Mouse (Mus musculus): ENCODE results near the gene Abcc4. TPM values are rescaled to one million over a fixed set of nuclear protein-coding genes. Genes with fewer than 3 reads are reported as not detected.

The Abcc4 gene
- total and polyA plus RNA-seq, 2 experiments from 2014 or later: 2.0 to 4.1 TPM

DNA sequence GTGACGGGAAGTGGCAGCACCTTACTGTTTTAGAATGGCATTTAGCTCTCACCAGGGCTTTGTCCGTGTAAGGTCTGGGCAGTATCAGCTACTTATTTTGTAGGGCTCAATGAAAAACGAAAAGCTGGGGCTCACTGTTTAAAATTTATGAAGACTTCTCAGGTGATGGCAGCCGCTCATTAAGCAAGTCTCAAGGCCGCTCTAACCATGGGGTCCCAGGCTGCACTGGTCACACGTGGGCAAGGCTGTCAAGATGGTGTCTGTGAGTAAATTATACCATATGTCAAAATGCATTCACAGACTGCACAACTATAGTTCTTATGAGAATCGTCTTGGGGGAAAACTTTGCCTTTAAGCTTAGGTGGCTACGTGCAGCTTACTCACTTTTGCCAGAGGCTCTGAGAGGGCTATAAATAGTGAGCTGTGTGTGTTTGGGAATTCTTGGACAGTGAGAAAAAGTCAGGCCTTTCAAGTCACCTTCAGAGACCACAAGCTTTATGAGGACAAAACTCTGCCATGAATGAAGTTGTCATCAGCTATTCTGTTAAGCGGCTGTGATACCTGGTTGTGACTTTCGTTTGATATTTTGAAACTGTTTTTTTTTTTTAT is 13.7 kb upstream of the Abcc4 start:
- Histone ChIP-seq H3K4me3 (ENCODE audit: low read depth, low read length) (no peak overlapping the region), H3K9me3 (ENCODE audit: low read length) (no peaks in the 10 kb centered on the region), H3K4me2 (ENCODE audit: low read depth) (no peak overlapping the region), H3K36me3 (ENCODE audit: insufficient read depth) (no peaks in the 10 kb centered on the region), H3K27me3 (ENCODE audit: insufficient read depth, low read length) (no peaks in the 10 kb centered on the region), H3K4me1 (ENCODE audit: insufficient read depth) (no peaks in the 10 kb centered on the region), H3K27ac (ENCODE audit: low read depth, low read length) (no peak overlapping the region), H3K9ac (no peak overlapping the region)
- no peak for ATAC-seq
- DNase-seq: no peak
- WGBS: 60% methylated on average over 10 of the region's 10 CpGs
- TF ChIP-seq CTCF (IDR thresholded peaks at IDR 0.05; ENCODE audit: low read depth): no peak

DNA sequence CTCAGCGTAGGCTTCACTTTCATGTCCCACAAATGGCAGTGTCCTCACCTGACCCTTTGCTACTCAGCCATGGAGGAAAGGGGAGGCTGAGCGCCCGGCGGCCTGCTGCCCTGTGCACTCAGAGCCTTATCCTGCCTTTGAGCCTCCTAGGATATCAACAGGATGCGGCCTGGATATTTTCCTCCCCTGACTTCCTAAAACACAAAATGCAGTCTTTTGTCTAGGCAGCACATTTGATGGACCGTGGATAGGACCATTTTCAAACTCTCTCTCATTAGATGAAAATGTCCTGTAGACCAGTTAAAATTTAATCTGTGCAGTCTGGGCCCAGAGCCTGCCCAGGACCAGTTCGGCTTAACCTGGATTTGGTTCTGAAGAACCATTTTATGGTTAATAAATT is 12.6 kb upstream of the Abcc4 start:
- Histone ChIP-seq H3K4me2 (ENCODE audit: low read depth) (no peak overlapping the region), H3K4me1 (ENCODE audit: insufficient read depth) (peaks cover 5% of the 10 kb centered on the region; the same call in 1 of the 2 replicates), H3K27ac (ENCODE audit: low read depth, low read length) (no peak overlapping the region), H3K9me3 (ENCODE audit: low read length) (no peaks in the 10 kb centered on the region), H3K36me3 (ENCODE audit: insufficient read depth) (no peaks in the 10 kb centered on the region), H3K9ac (no peak overlapping the region), H3K27me3 (ENCODE audit: insufficient read depth, low read length) (no peaks in the 10 kb centered on the region; the same call in 1 of the 2 replicates), H3K4me3 (ENCODE audit: low read depth, low read length) (no peak overlapping the region)
- no peak for ATAC-seq
- no peak for TF ChIP-seq CTCF (IDR thresholded peaks at IDR 0.05; ENCODE audit: low read depth)
- 86% methylated on average over 7 of the region's 7 CpGs for WGBS
- DNase-seq: no peak

DNA sequence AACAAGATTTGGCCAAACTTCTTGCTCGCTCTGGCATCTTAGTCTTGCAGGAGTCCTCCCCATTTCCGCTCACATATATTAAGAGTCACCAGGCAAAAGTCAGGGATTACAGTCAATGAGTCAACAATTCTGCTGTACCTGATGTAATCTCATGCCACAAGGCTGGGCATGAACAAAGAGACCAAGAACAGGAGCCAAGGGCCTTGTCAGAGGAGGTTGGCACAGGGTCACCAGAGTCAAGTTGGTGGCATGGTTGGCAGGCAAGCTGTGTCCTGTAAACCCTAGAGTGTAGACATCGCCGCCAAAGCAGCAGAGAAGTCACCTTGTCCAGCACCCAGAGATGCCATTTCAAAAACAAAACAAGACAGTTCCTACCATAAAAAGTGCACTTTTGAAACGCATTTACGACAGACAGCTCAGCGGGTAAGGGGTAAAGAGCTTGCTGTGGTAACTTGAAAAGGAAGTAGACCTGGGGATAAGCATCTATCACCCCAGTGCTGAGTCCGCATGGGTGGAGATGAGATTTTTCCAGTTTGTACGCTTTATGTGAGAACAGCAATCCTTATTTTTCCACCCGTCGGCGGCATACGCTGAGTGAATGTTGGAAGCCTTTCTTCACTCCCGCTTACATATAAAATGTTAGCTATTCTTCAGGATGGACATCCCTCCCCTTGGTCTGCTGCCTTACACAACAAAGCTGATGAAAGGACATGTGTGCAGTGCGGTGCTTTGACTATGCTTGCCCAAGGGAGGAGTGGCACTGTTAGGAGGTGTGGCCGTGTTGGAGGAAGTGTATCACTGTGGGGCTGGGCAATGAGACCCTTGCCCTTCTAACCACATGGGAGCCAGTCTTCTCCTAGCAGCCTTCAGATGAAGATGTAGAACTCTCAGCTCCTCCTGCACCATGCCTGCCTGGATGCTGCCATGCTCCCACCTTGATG is 10.6 kb upstream of the Abcc4 start:
- Histone ChIP-seq H3K9ac (no peak overlapping the region), H3K4me2 (ENCODE audit: low read depth) (no peak overlapping the region), H3K4me1 (ENCODE audit: insufficient read depth) (peaks cover 10% of the 10 kb centered on the region; the same call in 1 of the 2 replicates), H3K36me3 (ENCODE audit: insufficient read depth) (no peaks in the 10 kb centered on the region), H3K27ac (ENCODE audit: low read depth, low read length) (no peak overlapping the region), H3K4me3 (ENCODE audit: low read depth, low read length) (no peak overlapping the region), H3K27me3 (ENCODE audit: insufficient read depth, low read length) (no peaks in the 10 kb centered on the region; the same call in 1 of the 2 replicates), H3K9me3 (ENCODE audit: low read length) (no peaks in the 10 kb centered on the region)
- ATAC-seq: no peak
- WGBS: 90% methylated on average over 16 of the region's 16 CpGs
- no peak for DNase-seq
- no peak for TF ChIP-seq CTCF (IDR thresholded peaks at IDR 0.05; ENCODE audit: low read depth)

DNA sequence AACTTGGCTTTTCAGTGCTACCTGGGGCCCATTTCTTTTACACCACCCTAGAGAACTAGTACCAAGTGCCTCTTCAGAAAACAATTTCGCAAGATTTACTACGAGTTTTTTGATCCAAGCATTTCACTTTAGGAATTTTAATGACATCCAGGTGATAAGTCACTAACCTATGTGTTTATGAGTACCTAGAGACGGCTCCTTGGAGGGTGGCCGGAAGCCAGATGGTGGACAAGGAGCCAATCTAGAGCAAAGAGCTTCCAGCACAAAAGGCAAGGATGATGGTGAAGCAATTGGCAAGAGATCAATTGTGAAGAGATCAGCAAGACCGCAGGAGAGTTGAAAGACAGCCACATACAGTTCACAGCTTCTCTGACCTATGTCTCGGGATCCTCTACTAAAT is 8.7 kb upstream of the Abcc4 start:
- no peak overlapping the region for H3K9ac ChIP-seq
- no peaks in the 10 kb centered on the region for H3K9me3 ChIP-seq (ENCODE audit: low read length)
- H3K4me3 ChIP-seq (ENCODE audit: low read depth, low read length): no peak overlapping the region
- DNase-seq (no peak), ATAC-seq (no peak)
- H3K36me3 ChIP-seq (ENCODE audit: insufficient read depth): no peaks in the 10 kb centered on the region
- H3K4me1 ChIP-seq (ENCODE audit: insufficient read depth): peaks cover 13% of the 10 kb centered on the region; the same call in 1 of the 2 replicates
- H3K4me2 ChIP-seq (ENCODE audit: low read depth): no peak overlapping the region
- H3K27me3 ChIP-seq (ENCODE audit: insufficient read depth, low read length): no peaks in the 10 kb centered on the region; the same call in 1 of the 2 replicates
- H3K27ac ChIP-seq (ENCODE audit: low read depth, low read length): no peak overlapping the region
- WGBS: 87% methylated on average over 6 of the region's 6 CpGs
- no peak for TF ChIP-seq CTCF (IDR thresholded peaks at IDR 0.05; ENCODE audit: low read depth)

DNA sequence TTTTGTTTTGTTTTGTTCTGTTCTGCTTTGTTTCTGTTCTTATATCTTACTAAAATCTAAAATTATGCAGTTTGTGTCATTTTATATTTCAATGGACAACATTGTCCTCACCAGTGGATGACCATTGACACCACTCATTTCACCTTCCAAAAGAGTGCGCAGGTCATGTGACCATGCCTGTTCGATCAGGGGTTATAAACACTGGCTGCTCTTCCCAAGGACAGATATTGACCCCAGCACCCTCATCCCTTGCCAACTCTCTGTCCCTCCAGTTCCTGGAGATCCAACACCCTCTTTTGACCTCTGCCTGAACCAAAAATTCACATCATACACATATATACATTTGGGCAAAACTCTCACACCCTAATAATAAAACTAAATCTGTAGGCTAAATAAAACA is 8.3 kb upstream of the Abcc4 start:
- TF ChIP-seq CTCF (IDR thresholded peaks at IDR 0.05; ENCODE audit: low read depth): no peak

DNA sequence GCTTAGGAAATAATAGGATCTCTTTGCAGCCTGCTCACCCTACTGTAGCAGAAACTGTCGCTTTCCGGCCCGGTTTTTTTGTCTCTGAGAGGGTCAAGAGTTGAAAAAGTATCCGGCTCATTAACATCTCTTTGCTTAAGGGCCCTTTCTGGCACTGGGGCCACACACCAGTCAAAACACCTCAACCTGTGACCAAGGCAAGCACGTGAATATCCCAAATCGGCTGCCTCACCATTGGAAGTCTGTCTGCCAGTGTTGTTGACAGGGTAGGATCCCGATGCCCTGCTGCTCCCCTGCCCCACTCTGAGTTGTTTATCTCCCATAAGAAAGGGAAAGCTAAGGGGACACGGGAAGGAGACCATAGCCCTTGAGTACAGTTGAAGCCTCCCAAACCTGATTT is 7.8 kb upstream of the Abcc4 start:
- no peak for DNase-seq
- no peak for TF ChIP-seq CTCF (IDR thresholded peaks at IDR 0.05; ENCODE audit: low read depth)
- no peaks in the 10 kb centered on the region; the same call in 1 of the 2 replicates for H3K27me3 ChIP-seq (ENCODE audit: insufficient read depth, low read length)
- H3K9me3 ChIP-seq (ENCODE audit: low read length): no peaks in the 10 kb centered on the region
- H3K4me1 ChIP-seq (ENCODE audit: insufficient read depth): peaks cover 13% of the 10 kb centered on the region; the same call in 1 of the 2 replicates
- H3K27ac ChIP-seq (ENCODE audit: low read depth, low read length): no peak overlapping the region
- H3K4me3 ChIP-seq (ENCODE audit: low read depth, low read length): peak overlapping the region; percentile 25; the same call in 1 of the 2 replicates
- WGBS: 14% methylated on average over 8 of the region's 8 CpGs
- peak overlapping the region; percentile 49 for H3K9ac ChIP-seq
- H3K36me3 ChIP-seq (ENCODE audit: insufficient read depth): no peaks in the 10 kb centered on the region
- no peak for ATAC-seq
- peak overlapping the region; percentile 50 for H3K4me2 ChIP-seq (ENCODE audit: low read depth)

More for the DNA sequence above, 8.3 kb upstream of the Abcc4 start:
- no peak for ATAC-seq
- WGBS: 92% methylated on average over 2 of the region's 2 CpGs
- H3K27ac ChIP-seq (ENCODE audit: low read depth, low read length): no peak overlapping the region
- no peaks in the 10 kb centered on the region for H3K9me3 ChIP-seq (ENCODE audit: low read length)
- H3K4me2 ChIP-seq (ENCODE audit: low read depth): no peak overlapping the region
- H3K36me3 ChIP-seq (ENCODE audit: insufficient read depth): no peaks in the 10 kb centered on the region
- H3K27me3 ChIP-seq (ENCODE audit: insufficient read depth, low read length): no peaks in the 10 kb centered on the region; the same call in 1 of the 2 replicates
- no peak overlapping the region for H3K9ac ChIP-seq
- DNase-seq: no peak
- H3K4me3 ChIP-seq (ENCODE audit: low read depth, low read length): no peak overlapping the region
- peaks cover 13% of the 10 kb centered on the region; the same call in 1 of the 2 replicates for H3K4me1 ChIP-seq (ENCODE audit: insufficient read depth)
